Mouse (Mus musculus) lung, postnatal 0 days (tissue): ENCODE data around the gene Dqx1.

ENCODE experiments used
- CTCF ChIP-seq: IDR thresholded peaks from 2 replicates; pipeline ENCODE4 v1.5.1; 2016; ENCODE audit warnings: antibody characterized with exemption, mild to moderate bottlenecking
- EP300 ChIP-seq: IDR thresholded peaks from 2 replicates; pipeline ENCODE4 v1.6.1; 2016; ENCODE audit warnings: antibody characterized with exemption, mild to moderate bottlenecking, control low read depth

DNA sequence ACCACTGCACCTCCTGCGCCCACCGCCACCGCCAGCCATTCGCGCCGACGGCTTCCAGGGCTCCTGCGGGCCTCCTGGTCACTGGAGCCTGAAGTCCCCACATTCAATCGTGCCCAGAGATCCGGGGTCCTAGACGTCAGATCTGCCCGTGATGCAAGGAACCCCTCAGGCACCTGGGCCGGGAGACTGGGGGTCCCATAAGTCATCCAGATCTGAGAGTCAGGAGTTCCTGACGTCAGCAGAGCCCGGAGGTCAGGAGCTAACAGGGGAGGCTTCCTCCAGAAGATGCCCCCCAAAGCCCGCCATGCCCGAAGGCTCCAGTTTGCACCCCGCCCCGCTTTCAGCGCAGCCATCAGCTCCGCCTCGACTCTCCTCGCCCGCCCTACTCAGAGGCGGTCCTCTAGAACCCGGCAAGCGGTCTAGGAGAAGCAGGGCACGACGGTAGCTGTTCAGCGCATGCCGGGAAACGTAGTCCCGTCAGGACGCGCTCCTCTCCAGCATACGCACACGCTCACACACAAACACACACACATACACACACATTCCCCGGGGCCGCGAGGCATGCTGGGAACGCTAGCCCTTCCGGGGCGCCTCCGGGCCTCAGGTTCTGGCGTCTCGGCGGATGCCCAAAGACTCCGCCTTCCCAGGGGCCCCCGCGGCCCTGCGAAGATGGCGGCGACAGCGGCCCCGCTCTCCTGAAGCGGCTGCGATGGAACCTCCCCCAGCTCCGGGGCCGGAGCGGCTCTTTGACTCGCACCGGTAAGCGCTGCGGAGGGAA is 3.4 kb upstream of the Dqx1 start, which contains the start of gene Aup1:
- no peak for TF ChIP-seq CTCF
- TF ChIP-seq EP300: peak; percentile 73
